ENCODE assay signal across 14 mouse cellular contexts in the genomic region with DNA sequence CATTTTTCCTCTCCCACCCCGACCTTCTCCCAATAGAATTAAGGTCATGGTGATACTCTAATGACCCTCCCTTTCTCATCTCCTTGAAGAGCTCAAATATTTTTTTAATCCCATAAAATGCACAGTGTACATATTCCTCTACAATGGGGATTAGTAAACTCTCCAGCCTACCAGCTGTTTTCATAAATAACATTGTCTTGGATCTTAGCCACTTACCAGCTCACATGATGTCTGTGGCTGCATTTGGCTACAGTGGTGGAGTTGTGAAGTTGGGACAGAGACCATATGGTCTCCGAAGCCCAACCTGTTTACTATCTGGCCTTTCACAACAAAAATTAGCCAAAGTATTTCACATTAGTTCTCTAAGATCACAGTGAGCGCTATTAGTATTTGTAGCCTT.
DNase-seq lines count a peak whose midpoint lies in the region; ATAC-seq and TF ChIP-seq lines count a peak whose summit lies in the region.
"Had no signal": no experiment of that assay in that cellular context is flagged by ENCODE, and none has a peak within 500 bp of the region (broad histone marks: within the 10 kb centered on the region; RNA-seq: fewer than 3 reads in every experiment).

No protein-coding gene starts in this region.

- H3K4me3 ChIP-seq in intestine, embryonic 15.5 days (replicated peaks): no peak overlapping the region
- H3K4me3 ChIP-seq in intestine, postnatal 0 days (ENCODE audit: low read depth, low read length): no peak overlapping the region
- H3K4me3 ChIP-seq in lung, postnatal 0 days (ENCODE audit: low read depth, low read length): no peak overlapping the region
- no peak overlapping the region for H3K4me3 ChIP-seq in stomach, postnatal 0 days (ENCODE audit: low read depth, low read length)
- no peak overlapping the region for H3K4me3 ChIP-seq in midbrain, embryonic 11.5 days (ENCODE audit: low read depth, low read length)
- H3K4me3 ChIP-seq: forebrain, embryonic 13.5 days; hindbrain, embryonic 10.5 days; liver, embryonic 15.5 days had no signal

- H3K36me3 ChIP-seq in intestine, embryonic 15.5 days: no peaks in the 10 kb centered on the region
- H3K36me3 ChIP-seq in intestine, postnatal 0 days (ENCODE audit: control insufficient read depth, insufficient read depth): no peaks in the 10 kb centered on the region
- no peaks in the 10 kb centered on the region for H3K36me3 ChIP-seq in lung, postnatal 0 days (ENCODE audit: insufficient read depth, low read length)
- H3K36me3 ChIP-seq in stomach, postnatal 0 days (ENCODE audit: control insufficient read depth, insufficient read depth, low read length): no peaks in the 10 kb centered on the region
- no peaks in the 10 kb centered on the region for H3K36me3 ChIP-seq in midbrain, embryonic 11.5 days (ENCODE audit: control insufficient read depth, insufficient read depth, low read length)
- H3K36me3 ChIP-seq: liver, embryonic 15.5 days had no signal

- WGBS in intestine, embryonic 15.5 days: 66% methylated on average over 3 of the region's 3 CpGs
- 74% methylated on average over 3 of the region's 3 CpGs for WGBS in intestine, postnatal 0 days
- 68% methylated on average over 3 of the region's 3 CpGs for WGBS in lung, postnatal 0 days
- 58% methylated on average over 3 of the region's 3 CpGs for WGBS in stomach, postnatal 0 days
- WGBS in midbrain, embryonic 11.5 days: 90% methylated on average over 3 of the region's 3 CpGs

- no peak overlapping the region for H3K27ac ChIP-seq in intestine, embryonic 15.5 days
- H3K27ac ChIP-seq in intestine, postnatal 0 days (ENCODE audit: low read depth, low read length): no peak overlapping the region
- H3K27ac ChIP-seq in lung, postnatal 0 days (ENCODE audit: low read length): no peak overlapping the region
- no peak overlapping the region for H3K27ac ChIP-seq in stomach, postnatal 0 days (replicated peaks)
- no peak overlapping the region for H3K27ac ChIP-seq in midbrain, embryonic 11.5 days (ENCODE audit: low read depth, low read length)
- H3K27ac ChIP-seq: forebrain, embryonic 13.5 days; hindbrain, embryonic 10.5 days; liver, embryonic 15.5 days had no signal

- DNase-seq in lung, postnatal 0 days (ENCODE audit: low spot score): peak; percentile 82
- DNase-seq in lung, postnatal 36 days: no peak
- DNase-seq in kidney, postnatal 14 days: peak; percentile 16
- DNase-seq in stomach, postnatal 0 days (ENCODE audit: low spot score): no peak
- DNase-seq in midbrain, embryonic 11.5 days (ENCODE audit: low spot score, missing footprints): no peak
- DNase-seq: adrenal gland, postnatal 14 days; cerebellum, adult 8-10 months; thymus, postnatal 14 days had no signal

- no peaks in the 10 kb centered on the region for H3K9me3 ChIP-seq in intestine, embryonic 15.5 days
- no peaks in the 10 kb centered on the region for H3K9me3 ChIP-seq in intestine, postnatal 0 days (ENCODE audit: control insufficient read depth)
- H3K9me3 ChIP-seq in lung, postnatal 0 days (ENCODE audit: low read length): no peaks in the 10 kb centered on the region
- H3K9me3 ChIP-seq in stomach, postnatal 0 days (ENCODE audit: control insufficient read depth, low read length): no peaks in the 10 kb centered on the region
- no peaks in the 10 kb centered on the region for H3K9me3 ChIP-seq in midbrain, embryonic 11.5 days (ENCODE audit: control insufficient read depth, low read length)
- H3K9me3 ChIP-seq: forebrain, embryonic 13.5 days; hindbrain, embryonic 10.5 days; liver, embryonic 15.5 days had no signal

- H3K4me1 ChIP-seq in intestine, embryonic 15.5 days (replicated peaks): 0 out of 2 replicates have a peak, but pooled peaks cover 2% of the 10 kb centered on the region
- H3K4me1 ChIP-seq in intestine, postnatal 0 days (replicated peaks; ENCODE audit: control insufficient read depth, insufficient read depth, low read length): no peaks in the 10 kb centered on the region
- no peaks in the 10 kb centered on the region for H3K4me1 ChIP-seq in lung, postnatal 0 days (ENCODE audit: insufficient read depth, low read depth, low read length)
- H3K4me1 ChIP-seq in stomach, postnatal 0 days (replicated peaks; ENCODE audit: control insufficient read depth, insufficient read depth): no peaks in the 10 kb centered on the region
- H3K4me1 ChIP-seq in midbrain, embryonic 11.5 days (ENCODE audit: control insufficient read depth, insufficient read depth, low read length): no peaks in the 10 kb centered on the region
- H3K4me1 ChIP-seq: hindbrain, embryonic 10.5 days; liver, embryonic 15.5 days had no signal

- H3K4me2 ChIP-seq in intestine, embryonic 15.5 days (replicated peaks): no peak overlapping the region
- no peak overlapping the region for H3K4me2 ChIP-seq in intestine, postnatal 0 days (replicated peaks; ENCODE audit: low read depth)
- no peak overlapping the region for H3K4me2 ChIP-seq in lung, postnatal 0 days (replicated peaks; ENCODE audit: low read depth, low read length)
- H3K4me2 ChIP-seq in stomach, postnatal 0 days (replicated peaks; ENCODE audit: low read depth): no peak overlapping the region
- H3K4me2 ChIP-seq in midbrain, embryonic 11.5 days: no peak overlapping the region
- H3K4me2 ChIP-seq: forebrain, embryonic 13.5 days; liver, embryonic 15.5 days had no signal

- H3K9ac ChIP-seq in intestine, embryonic 15.5 days: no peak overlapping the region
- no peak overlapping the region for H3K9ac ChIP-seq in intestine, postnatal 0 days (ENCODE audit: low read depth, low read length)
- H3K9ac ChIP-seq in lung, postnatal 0 days (replicated peaks; ENCODE audit: low read depth): no peak overlapping the region
- no peak overlapping the region for H3K9ac ChIP-seq in stomach, postnatal 0 days (ENCODE audit: low read length)
- H3K9ac ChIP-seq in midbrain, embryonic 11.5 days (ENCODE audit: low read length): no peak overlapping the region
- H3K9ac ChIP-seq: forebrain, embryonic 13.5 days; liver, embryonic 15.5 days had no signal

- peak; percentile 32; the same call in 1 of the 2 replicates for TF ChIP-seq EP300 in lung, postnatal 0 days (IDR thresholded peaks at IDR 0.05)
- no peak for TF ChIP-seq EP300 in stomach, postnatal 0 days (optimal IDR thresholded peaks at IDR 0.05)

- TF ChIP-seq CTCF in intestine, postnatal 0 days (IDR thresholded peaks at IDR 0.05; ENCODE audit: low read depth): no peak
- TF ChIP-seq CTCF in lung, postnatal 0 days (IDR thresholded peaks at IDR 0.05): no peak
- no peak for TF ChIP-seq CTCF in stomach, postnatal 0 days (IDR thresholded peaks at IDR 0.05; ENCODE audit: low read depth)

- H3K27me3 ChIP-seq in intestine, embryonic 15.5 days (replicated peaks): no peaks in the 10 kb centered on the region
- H3K27me3 ChIP-seq in intestine, postnatal 0 days (replicated peaks; ENCODE audit: control insufficient read depth, insufficient read depth, low read length): no peaks in the 10 kb centered on the region
- H3K27me3 ChIP-seq in lung, postnatal 0 days (replicated peaks; ENCODE audit: insufficient read depth, low read length): no peaks in the 10 kb centered on the region
- no peaks in the 10 kb centered on the region for H3K27me3 ChIP-seq in stomach, postnatal 0 days (ENCODE audit: control insufficient read depth, insufficient read depth, low read length)
- no peaks in the 10 kb centered on the region for H3K27me3 ChIP-seq in midbrain, embryonic 11.5 days (ENCODE audit: control insufficient read depth, insufficient read depth, low read length)
- H3K27me3 ChIP-seq: forebrain, embryonic 13.5 days; liver, embryonic 15.5 days had no signal

- ATAC-seq in intestine, embryonic 15.5 days: peak; percentile 39; the same call in 1 of the 2 replicates
- ATAC-seq in intestine, postnatal 0 days: no peak
- ATAC-seq in lung, postnatal 0 days: peak; percentile 83
- peak; percentile 53; the same call in 1 of the 2 replicates for ATAC-seq in stomach, postnatal 0 days (ENCODE audit: low FRiP score, low TSS enrichment)
- no peak for ATAC-seq in midbrain, embryonic 11.5 days (ENCODE audit: low FRiP score)
- ATAC-seq: CD4-positive, CD25-positive, alpha-beta regulatory T cell, adult 4 months; forebrain, embryonic 13.5 days had no signal

Comparison
In these comparisons a context has a peak if more than half of its experiments do, and no peak if none do; other contexts are left out.
1. ATAC-seq: peak in intestine, embryonic 15.5 days (single experiment), lung, postnatal 0 days (single experiment) and stomach, postnatal 0 days (single experiment); none in intestine, postnatal 0 days (single experiment) and midbrain, embryonic 11.5 days (single experiment).
2. DNase-seq: peak in lung, postnatal 0 days (single experiment) and kidney, postnatal 14 days (single experiment); none in lung, postnatal 36 days (single experiment), stomach, postnatal 0 days (single experiment) and midbrain, embryonic 11.5 days (single experiment).